Mouse (Mus musculus) kidney, adult 2 months (tissue): ENCODE measurements around the gene Igfbp4.

Source experiments
- CTCF ChIP-seq: fragments of 200-500 bp; conservative IDR thresholded peaks from 2 replicates; pipeline ENCODE4 v1.5.1; 2011; ENCODE audit warnings: low read depth, mild to moderate bottlenecking, control low read depth, low read length, moderate library complexity, mixed read lengths; ENCODE audit not compliant: insufficient read depth, insufficient read length
- POLR2A ChIP-seq: fragments of 200-500 bp; IDR thresholded peaks from one replicate; pipeline ENCODE4 v1.6.1; 2011; ENCODE audit warnings: low read depth, low read length, control low read depth

GRCm38 (mm10) chr11:99096417-99096816 lies 55.4 kb downstream of the Igfbp4 start:
- TF ChIP-seq CTCF (no peak), POLR2A (no peak)
